Mouse (Mus musculus): Measurements from ENCODE around the gene Ltbp4. TPM values are rescaled to one million over a fixed set of nuclear protein-coding genes. Genes with fewer than 3 reads are reported as not detected.
A peak's percentile ranks its signal among the peaks of the same experiment; 100 is the strongest.

Ltbp4 gene
- polyA plus RNA-seq, 1 experiment: 176 TPM

DNA sequence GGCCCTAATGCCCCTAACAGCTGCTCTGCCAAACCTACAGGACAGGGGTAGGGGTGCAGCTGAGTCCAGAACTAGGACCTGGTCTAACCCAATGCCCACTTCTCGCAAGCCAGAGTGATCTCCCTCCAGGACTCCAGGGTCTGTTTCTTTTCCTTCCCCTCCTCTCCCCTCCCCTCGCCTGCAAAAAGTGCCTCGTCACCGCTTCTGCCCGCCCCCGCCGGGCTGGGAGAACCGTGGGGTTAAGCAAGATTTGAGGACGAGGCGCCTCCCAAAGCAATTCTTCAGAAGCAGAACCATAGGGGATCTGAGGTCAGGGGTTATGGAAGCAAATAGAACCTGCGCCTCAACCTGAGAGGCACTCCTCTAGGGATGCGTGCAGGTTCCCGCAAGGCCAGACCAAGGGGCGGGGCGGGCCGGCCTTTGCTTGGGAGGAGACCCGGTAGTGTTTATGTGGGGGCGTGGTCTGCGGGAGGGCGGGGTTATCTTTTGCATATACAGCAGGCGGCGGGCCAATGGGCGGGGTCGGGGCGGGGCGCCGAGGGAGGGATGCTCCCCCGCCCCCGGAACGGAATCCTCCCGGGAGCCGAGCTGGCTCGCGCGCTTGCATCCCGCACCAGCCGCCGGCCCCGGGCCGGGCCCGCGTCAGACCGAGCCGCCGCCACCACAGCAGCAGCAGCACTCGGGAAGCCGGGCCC lies 79.1 kb downstream of the Ltbp4 start, which contains the start of gene Numbl:
Gene Numbl (plus strand): TSS at position 229 of the 695 bp plus-strand sequence.
- DNase-seq (ENCODE audit: low spot score): peak; percentile 89

DNA sequence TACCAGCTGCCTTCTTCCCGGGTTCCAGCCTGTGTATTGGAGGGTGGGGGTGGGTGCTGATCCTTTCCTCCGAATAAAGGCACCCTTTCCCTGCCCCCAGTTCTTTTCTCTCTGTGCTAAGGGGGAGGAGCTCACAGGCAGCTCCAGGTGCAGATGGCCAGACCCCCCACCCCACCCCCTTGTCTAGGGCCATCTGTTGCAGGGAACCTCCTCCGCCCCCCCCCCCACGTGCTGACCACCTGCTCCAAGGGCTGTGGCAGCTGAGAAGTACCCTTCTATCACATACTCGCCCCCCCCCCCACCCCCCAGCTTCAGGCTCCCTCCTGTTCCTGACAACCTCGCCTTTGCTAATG lies 79.7 kb downstream of the Ltbp4 start:
- DNase-seq (ENCODE audit: low spot score): no peak

DNA sequence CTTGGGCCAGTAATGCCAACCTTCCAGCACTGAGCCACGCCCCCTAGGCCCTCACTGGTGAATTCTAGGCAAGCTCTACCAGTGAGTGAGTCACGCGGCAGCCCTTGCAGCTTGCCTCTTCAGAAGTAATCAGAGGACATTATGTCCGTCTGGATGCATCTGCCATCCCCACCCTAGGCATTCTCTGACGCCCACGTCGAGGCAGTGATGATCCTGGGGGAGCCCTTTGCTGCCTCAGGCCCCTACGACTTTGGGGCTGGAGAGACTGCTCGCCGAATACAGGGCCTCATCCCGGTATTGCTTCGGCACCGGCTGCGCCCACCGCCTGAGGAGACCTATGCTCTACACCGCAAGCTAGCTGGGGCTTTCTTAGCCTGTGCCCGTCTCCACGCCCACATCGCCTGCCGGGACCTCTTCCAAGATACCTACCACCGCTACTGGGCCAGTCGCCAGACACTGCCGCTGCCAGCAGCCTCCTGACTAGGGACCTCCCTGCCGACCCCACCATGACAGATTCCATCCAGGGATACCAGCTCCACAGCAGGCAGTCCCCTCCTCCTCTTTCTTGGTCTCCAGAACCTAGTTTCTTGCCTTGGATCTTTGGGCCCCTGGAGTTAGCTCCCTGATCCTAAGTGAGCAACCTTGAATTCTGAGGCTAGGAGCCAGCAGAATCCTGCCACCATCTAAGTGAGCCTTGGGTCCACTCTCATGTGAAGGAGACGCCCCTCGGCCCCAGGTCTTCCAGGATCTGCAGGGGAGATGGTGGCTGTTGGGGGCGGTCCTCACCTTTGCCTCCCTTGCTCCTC lies 80.2 kb downstream of the Ltbp4 start:
- DNase-seq (ENCODE audit: low spot score): no peak

DNA sequence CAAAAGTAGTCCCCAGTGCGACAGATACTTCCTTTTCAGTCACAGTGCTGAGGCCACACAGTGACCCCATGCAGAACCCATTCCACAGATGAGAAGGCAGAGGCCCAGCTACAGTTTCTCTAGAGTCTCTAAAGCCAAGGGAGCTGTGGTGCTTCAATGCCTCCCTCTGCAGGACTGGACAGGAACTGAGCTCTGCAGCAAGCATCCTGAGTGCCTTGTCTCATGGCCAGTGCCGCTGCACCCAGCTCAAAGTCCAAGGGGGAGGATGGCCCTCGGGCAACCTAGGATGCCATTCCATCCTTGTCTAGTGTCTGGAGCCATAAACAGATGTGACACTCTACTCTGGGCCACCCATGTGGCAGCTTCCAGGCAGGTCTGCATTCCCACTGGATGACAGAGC lies 81.8 kb downstream of the Ltbp4 start:
- DNase-seq (ENCODE audit: low spot score): no peak

Other genes starting within 250 kb of the Ltbp4 start
- 30.4 and 47.4 TPM in 2 replicates for gene Cyp2f2, start 217.8 kb downstream of the Ltbp4 start, polyA plus RNA-seq (2012; rRNA removed)
- not detected in 2 replicates for gene Cyp2t4, start 184.0 kb downstream of the Ltbp4 start, polyA plus RNA-seq (2012; rRNA removed)
- gene Egln2, start 170.9 kb downstream of the Ltbp4 start, polyA plus RNA-seq (2012; rRNA removed): 64.2 and 67.5 TPM in 2 replicates
- gene Rab4b, start 158.8 kb downstream of the Ltbp4 start, polyA plus RNA-seq (2012; rRNA removed): 69.2 and 85.6 TPM in 2 replicates
- not detected in 2 replicates for gene Gm21983, start 156.6 kb downstream of the Ltbp4 start, polyA plus RNA-seq (2012; rRNA removed)
- 0.23 and 0.47 TPM in 2 replicates for gene Mia, start 156.5 kb downstream of the Ltbp4 start, polyA plus RNA-seq (2012; rRNA removed)
- gene BC024978, start 141.9 kb downstream of the Ltbp4 start, polyA plus RNA-seq (2012; rRNA removed): 11.1 and 12.0 TPM in 2 replicates
- gene Snrpa, start 141.4 kb downstream of the Ltbp4 start, polyA plus RNA-seq (2012; rRNA removed): 114 and 140 TPM in 2 replicates
- gene Itpkc, start 109.0 kb downstream of the Ltbp4 start, polyA plus RNA-seq (2012; rRNA removed): 9.9 and 11.6 TPM in 2 replicates
- gene Coq8b, start 104.7 kb downstream of the Ltbp4 start, polyA plus RNA-seq (2012; rRNA removed): 20.4 and 20.7 TPM in 2 replicates
- 44.1 and 47.3 TPM in 2 replicates for gene Numbl, start 79.3 kb downstream of the Ltbp4 start, polyA plus RNA-seq (2012; rRNA removed)
- 39.4 and 46.5 TPM in 2 replicates for gene Shkbp1, start 18.3 kb upstream of the Ltbp4 start, polyA plus RNA-seq (2012; rRNA removed)
- gene Gm20479, start 19.7 kb upstream of the Ltbp4 start, polyA plus RNA-seq (2012; rRNA removed): 0.43 and 0.67 TPM in 2 replicates
- 0.53 and 0.74 TPM in 2 replicates for gene Sptbn4, start 110.0 kb upstream of the Ltbp4 start, polyA plus RNA-seq (2012; rRNA removed)
- gene Blvrb, start 110.3 kb upstream of the Ltbp4 start, polyA plus RNA-seq (2012; rRNA removed): 46.5 and 51.3 TPM in 2 replicates
- 22.0 and 29.1 TPM in 2 replicates for gene Sertad3, start 136.1 kb upstream of the Ltbp4 start, polyA plus RNA-seq (2012; rRNA removed)
- 36.2 and 37.2 TPM in 2 replicates for gene Sertad1, start 149.2 kb upstream of the Ltbp4 start, polyA plus RNA-seq (2012; rRNA removed)
- 4.6 and 4.9 TPM in 2 replicates for gene Prx, start 161.6 kb upstream of the Ltbp4 start, polyA plus RNA-seq (2012; rRNA removed)
- gene Hipk4, start 185.6 kb upstream of the Ltbp4 start, polyA plus RNA-seq (2012; rRNA removed): 1.4 and 1.7 TPM in 2 replicates
- 85.8 and 97.5 TPM in 2 replicates for gene Pld3, start 215.5 kb upstream of the Ltbp4 start, polyA plus RNA-seq (2012; rRNA removed)
- 16.7 and 17.1 TPM in 2 replicates for gene 2310022A10Rik, start 215.5 kb upstream of the Ltbp4 start, polyA plus RNA-seq (2012; rRNA removed)

Measured in urinary bladder, adult 2 months (tissue).